Mouse (Mus musculus) forebrain, postnatal 0 days (tissue): Measurements from ENCODE around the gene Adgrv1. TPM values are rescaled to one million over a fixed set of nuclear protein-coding genes. Genes with fewer than 3 reads are reported as not detected.

Experiments
- ATAC-seq: fragments of 200-750 bp; cut with Nextera tagmentation; 2 replicates; pipeline ENCODE4 v1.8.0; 2017; ENCODE audit warnings: mild to moderate bottlenecking, moderate library complexity
- DNase-seq: peaks from one replicate; pipeline ENCODE4 v3.0.0-alpha.2; 2015
- H3K27ac ChIP-seq: fragments of 300-500 bp; sonication (generic); 2 replicates; pipeline ENCODE4 v1.5.1; 2014; ENCODE audit warnings: low read depth, mild to moderate bottlenecking, antibody characterized with exemption, low read length, moderate library complexity, mixed read lengths
- H3K27me3 ChIP-seq: fragments of 300-500 bp; sonication (generic); 2 replicates; pipeline ENCODE4 v1.6.1; 2014; ENCODE audit warnings: mild to moderate bottlenecking, low read length, mixed read lengths; ENCODE audit not compliant: insufficient read depth
- H3K36me3 ChIP-seq: fragments of 300-500 bp; sonication (generic); 2 replicates; pipeline ENCODE4 v1.6.1; 2014; ENCODE audit warnings: mild to moderate bottlenecking, moderate library complexity; ENCODE audit not compliant: insufficient read depth
- H3K4me1 ChIP-seq: fragments of 300-500 bp; sonication (generic); 2 replicates; pipeline ENCODE4 v1.6.1; 2014; ENCODE audit warnings: antibody characterized with exemption; ENCODE audit not compliant: insufficient read depth
- H3K4me2 ChIP-seq: fragments of 300-500 bp; sonication (generic); 2 replicates; pipeline ENCODE4 v1.6.1; 2014; ENCODE audit warnings: low read depth, mild to moderate bottlenecking, moderate library complexity
- H3K4me3 ChIP-seq: fragments of 300-500 bp; sonication (generic); 2 replicates; pipeline ENCODE4 v1.5.1; 2014; ENCODE audit warnings: low read depth, low read length, mixed read lengths
- H3K9ac ChIP-seq: fragments of 300-500 bp; sonication (generic); 2 replicates; pipeline ENCODE4 v1.6.1; 2014; ENCODE audit warnings: mild to moderate bottlenecking
- H3K9me3 ChIP-seq: fragments of 300-500 bp; sonication (generic); 2 replicates; pipeline ENCODE4 v1.6.1; 2016; ENCODE audit warnings: low read length
- CTCF ChIP-seq: sonication (generic); IDR thresholded peaks from 2 replicates; pipeline ENCODE4 v1.5.1; 2016; ENCODE audit warnings: antibody characterized with exemption, control low read depth, low read depth
- WGBS: fragments of 180-500 bp; shearing (Covaris S2); extraction: QIAGEN DNeasy Blood & Tissue Kit; methylation state at CpG from one replicate; pipeline ENCODE4 v1.1.7; 2014; 5-methylcytosine and 5-hydroxymethylcytosine counted together
- polyA plus RNA-seq: library from polyadenylated mRNA; unstranded; fragments of >200 nt; fragmentation: Nextera tagmentation; extraction: Ambion mirVana; gene quantifications from 2 replicates; pipeline ENCODE4 v1.2.1, GENCODE M21; 2015
- total RNA-seq: library from RNA; depleted of rRNA; stranded (reverse); fragments of >200 nt; gene quantifications from 2 replicates; pipeline ENCODE4 v1.2.3, GENCODE M21; 2014

The Adgrv1 gene
- total and polyA plus RNA-seq, 2 experiments from 2014 or later = 6.1 to 13.5 TPM

GRCm38 (mm10) chr13:81132691-81133090 is 500.3 kb downstream of the Adgrv1 start:
- no peak for TF ChIP-seq CTCF
- Histone ChIP-seq H3K4me1 (no peaks in the 10 kb centered on the region), H3K27ac (no peak overlapping the region), H3K9me3 (no peaks in the 10 kb centered on the region), H3K27me3 (no peaks in the 10 kb centered on the region), H3K4me2 (no peak overlapping the region), H3K4me3 (no peak overlapping the region), H3K9ac (no peak overlapping the region), H3K36me3 (no peaks in the 10 kb centered on the region)
- no peak for ATAC-seq
- 48% methylated on average over 5 of the region's 5 CpGs for WGBS
- no peak for DNase-seq

DNA sequence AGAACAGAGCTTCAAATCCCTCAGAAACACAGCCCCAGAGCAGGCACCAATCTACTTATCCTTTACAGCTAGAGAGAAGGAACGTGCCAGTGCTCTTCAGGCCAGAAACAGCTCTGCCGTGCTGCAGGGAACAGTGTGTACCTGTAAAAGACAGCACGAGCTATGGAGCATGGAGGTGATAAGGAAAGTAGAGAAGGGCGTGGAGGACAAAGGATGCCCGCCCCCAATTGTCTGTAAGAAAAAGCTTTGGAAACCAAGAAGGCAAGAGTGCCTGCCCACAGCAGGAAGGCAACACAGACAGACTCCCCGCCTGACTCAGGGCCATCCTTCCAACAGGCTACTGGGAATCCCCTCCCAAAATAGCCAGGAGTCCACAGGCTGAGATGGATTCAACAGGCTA is 501.1 kb downstream of the Adgrv1 start:
- WGBS = 42% methylated on average over 6 of the region's 6 CpGs
- DNase-seq (no peak), ATAC-seq (no peak)
- Histone ChIP-seq H3K4me2 (no peak overlapping the region), H3K9me3 (no peaks in the 10 kb centered on the region), H3K4me3 (no peak overlapping the region), H3K27me3 (no peaks in the 10 kb centered on the region), H3K9ac (no peak overlapping the region), H3K36me3 (no peaks in the 10 kb centered on the region), H3K27ac (no peak overlapping the region), H3K4me1 (no peaks in the 10 kb centered on the region)
- TF ChIP-seq CTCF = no peak

GRCm38 (mm10) chr13:81130742-81131524 is 502.0 kb downstream of the Adgrv1 start:
- 73% methylated on average over 4 of the region's 4 CpGs for WGBS
- Histone ChIP-seq H3K9ac (no peak overlapping the region), H3K4me3 (no peak overlapping the region), H3K36me3 (no peaks in the 10 kb centered on the region), H3K9me3 (no peaks in the 10 kb centered on the region), H3K4me1 (no peaks in the 10 kb centered on the region), H3K27ac (no peak overlapping the region), H3K27me3 (no peaks in the 10 kb centered on the region), H3K4me2 (no peak overlapping the region)
- ATAC-seq (no peak), DNase-seq (no peak)
- TF ChIP-seq CTCF = no peak

DNA sequence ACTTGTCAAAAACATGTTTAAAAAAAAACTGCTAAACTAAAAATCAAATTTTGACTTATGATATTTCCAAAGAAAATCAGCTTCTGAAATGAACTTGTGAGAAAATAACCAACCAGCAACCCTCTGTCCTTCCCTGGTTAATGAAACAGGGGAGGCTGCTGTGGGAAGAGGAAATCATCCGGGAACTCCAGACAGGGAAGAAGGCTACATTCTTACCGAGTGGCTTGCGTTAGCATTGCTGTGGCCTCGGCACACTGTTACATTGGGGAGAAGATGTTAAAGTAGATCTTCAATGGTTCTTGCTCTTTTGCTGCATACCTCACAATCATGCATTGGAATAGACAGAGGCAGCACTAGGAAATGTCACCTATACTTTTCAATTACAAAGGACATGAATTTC is 507.1 kb downstream of the Adgrv1 start:
- Histone ChIP-seq H3K27ac (no peak overlapping the region), H3K4me2 (no peak overlapping the region), H3K9me3 (no peaks in the 10 kb centered on the region), H3K4me3 (no peak overlapping the region), H3K4me1 (no peaks in the 10 kb centered on the region), H3K27me3 (no peaks in the 10 kb centered on the region), H3K36me3 (no peaks in the 10 kb centered on the region), H3K9ac (no peak overlapping the region)
- no peak for TF ChIP-seq CTCF
- DNase-seq (no peak), ATAC-seq (no peak)
- WGBS = 86% methylated on average over 4 of the region's 4 CpGs

- Histone ChIP-seq H3K9ac (no peak overlapping the region), H3K9me3 (no peaks in the 10 kb centered on the region), H3K27ac (no peak overlapping the region), H3K36me3 (no peaks in the 10 kb centered on the region), H3K27me3 (no peaks in the 10 kb centered on the region), H3K4me1 (no peaks in the 10 kb centered on the region), H3K4me2 (no peak overlapping the region), H3K4me3 (no peak overlapping the region)
- TF ChIP-seq CTCF = no peak
- WGBS = 93% methylated on average over 2 of the region's 2 CpGs
- no peak for ATAC-seq
- no peak for DNase-seq
Observed at GRCm38 (mm10) chr13:81122238-81122637, 510.7 kb downstream of the Adgrv1 start.

- Histone ChIP-seq H3K9ac (no peak overlapping the region), H3K27ac (no peak overlapping the region), H3K36me3 (no peaks in the 10 kb centered on the region), H3K9me3 (no peaks in the 10 kb centered on the region), H3K27me3 (no peaks in the 10 kb centered on the region), H3K4me1 (no peaks in the 10 kb centered on the region; the same call in 1 of the 2 replicates), H3K4me2 (no peak overlapping the region), H3K4me3 (no peak overlapping the region)
- TF ChIP-seq CTCF = no peak
- WGBS = 95% methylated on average over 4 of the region's 4 CpGs
- no peak for DNase-seq
- no peak for ATAC-seq
Observed at GRCm38 (mm10) chr13:81110479-81110878, 522.5 kb downstream of the Adgrv1 start.

- no peak for TF ChIP-seq CTCF
- Histone ChIP-seq H3K36me3 (no peaks in the 10 kb centered on the region), H3K4me3 (no peak overlapping the region), H3K9ac (no peak overlapping the region), H3K27ac (no peak overlapping the region), H3K4me2 (no peak overlapping the region), H3K4me1 (no peaks in the 10 kb centered on the region; the same call in 1 of the 2 replicates), H3K27me3 (no peaks in the 10 kb centered on the region), H3K9me3 (no peaks in the 10 kb centered on the region)
- 85% methylated on average over 6 of the region's 6 CpGs for WGBS
- no peak for DNase-seq
- ATAC-seq = no peak
Observed at GRCm38 (mm10) chr13:81109676-81110075, 523.3 kb downstream of the Adgrv1 start.
